Mouse (Mus musculus): Measurements from ENCODE around the gene Clic6. TPM values are rescaled to one million over a fixed set of nuclear protein-coding genes. Genes with fewer than 3 reads are reported as not detected.

Clic6 gene
- polyA plus RNA-seq, 1 experiment from 2014 or later, result 0.59 TPM

DNA sequence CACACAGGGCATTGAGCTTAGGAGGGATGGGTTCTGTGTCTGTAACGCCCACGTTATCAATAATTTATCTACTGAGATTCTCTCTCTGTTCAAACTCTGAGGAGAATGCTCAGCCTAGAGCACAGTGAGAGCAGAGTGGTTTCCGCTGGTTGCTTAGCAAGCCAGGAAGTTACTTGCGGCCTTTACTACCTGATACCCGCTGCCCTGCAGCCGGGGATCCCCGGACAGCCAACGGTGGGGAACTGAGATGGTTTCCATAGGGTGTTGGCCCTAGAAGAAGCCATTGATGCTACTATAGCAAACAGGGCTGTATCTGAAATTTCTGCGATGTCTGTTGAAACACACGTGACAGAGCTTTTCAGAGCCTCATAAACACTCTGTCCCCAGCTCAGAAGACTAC is 90.3 kb downstream of the Clic6 start:
- Histone ChIP-seq H3K9me3 (replicated peaks; ENCODE audit: control insufficient read depth, low read length) (no peaks in the 10 kb centered on the region), H3K27ac (ENCODE audit: low read depth, low read length) (no peak overlapping the region), H3K4me1 (ENCODE audit: control insufficient read depth, insufficient read depth, low read length) (no peaks in the 10 kb centered on the region), H3K27me3 (ENCODE audit: control insufficient read depth, insufficient read depth, low read length) (peaks cover 2% of the 10 kb centered on the region; the same call in 1 of the 2 replicates), H3K9ac (ENCODE audit: low read depth, low read length) (no peak overlapping the region), H3K4me3 (ENCODE audit: low read depth, low read length) (no peak overlapping the region), H3K4me2 (no peak overlapping the region), H3K36me3 (ENCODE audit: control insufficient read depth, insufficient read depth, low read length) (no peaks in the 10 kb centered on the region)
- no peak for ATAC-seq (replicated peaks; ENCODE audit: insufficient number of reproducible peaks, low FRiP score, low TSS enrichment)
- WGBS (ENCODE audit: insufficient replicate concordance), result 73% methylated on average over 10 of the region's 10 CpGs

DNA sequence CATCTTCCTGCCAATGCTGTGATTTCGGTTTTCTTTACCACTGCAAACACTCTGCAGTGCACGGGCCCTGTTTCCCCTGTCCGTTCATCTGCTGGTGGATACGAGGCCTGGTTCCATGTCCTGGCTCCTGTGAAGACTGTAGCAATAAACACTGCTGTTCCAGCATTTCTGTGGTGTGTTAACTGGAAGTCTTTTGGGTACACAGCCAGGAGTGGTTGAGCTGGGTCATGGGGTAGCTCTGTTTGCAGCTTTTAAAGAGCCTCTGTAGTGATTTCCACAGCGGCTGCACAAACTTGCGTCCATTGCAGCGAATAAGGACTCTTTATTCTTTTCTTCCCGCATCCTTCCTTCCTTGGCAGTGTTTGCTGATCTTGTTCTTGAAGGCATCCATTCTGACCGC is 91.8 kb downstream of the Clic6 start:
- H3K9me3 ChIP-seq (replicated peaks; ENCODE audit: control insufficient read depth, low read length), result no peaks in the 10 kb centered on the region
- H3K4me1 ChIP-seq (ENCODE audit: control insufficient read depth, insufficient read depth, low read length), result no peaks in the 10 kb centered on the region
- peaks cover 7% of the 10 kb centered on the region for H3K27me3 ChIP-seq (ENCODE audit: control insufficient read depth, insufficient read depth, low read length)
- H3K4me2 ChIP-seq, result no peak overlapping the region
- H3K36me3 ChIP-seq (ENCODE audit: control insufficient read depth, insufficient read depth, low read length), result no peaks in the 10 kb centered on the region
- ATAC-seq (replicated peaks; ENCODE audit: insufficient number of reproducible peaks, low FRiP score, low TSS enrichment), result no peak
- H3K27ac ChIP-seq (ENCODE audit: low read depth, low read length), result no peak overlapping the region
- 81% methylated on average over 9 of the region's 9 CpGs for WGBS (ENCODE audit: insufficient replicate concordance)
- H3K9ac ChIP-seq (ENCODE audit: low read depth, low read length), result no peak overlapping the region
- no peak overlapping the region for H3K4me3 ChIP-seq (ENCODE audit: low read depth, low read length)

DNA sequence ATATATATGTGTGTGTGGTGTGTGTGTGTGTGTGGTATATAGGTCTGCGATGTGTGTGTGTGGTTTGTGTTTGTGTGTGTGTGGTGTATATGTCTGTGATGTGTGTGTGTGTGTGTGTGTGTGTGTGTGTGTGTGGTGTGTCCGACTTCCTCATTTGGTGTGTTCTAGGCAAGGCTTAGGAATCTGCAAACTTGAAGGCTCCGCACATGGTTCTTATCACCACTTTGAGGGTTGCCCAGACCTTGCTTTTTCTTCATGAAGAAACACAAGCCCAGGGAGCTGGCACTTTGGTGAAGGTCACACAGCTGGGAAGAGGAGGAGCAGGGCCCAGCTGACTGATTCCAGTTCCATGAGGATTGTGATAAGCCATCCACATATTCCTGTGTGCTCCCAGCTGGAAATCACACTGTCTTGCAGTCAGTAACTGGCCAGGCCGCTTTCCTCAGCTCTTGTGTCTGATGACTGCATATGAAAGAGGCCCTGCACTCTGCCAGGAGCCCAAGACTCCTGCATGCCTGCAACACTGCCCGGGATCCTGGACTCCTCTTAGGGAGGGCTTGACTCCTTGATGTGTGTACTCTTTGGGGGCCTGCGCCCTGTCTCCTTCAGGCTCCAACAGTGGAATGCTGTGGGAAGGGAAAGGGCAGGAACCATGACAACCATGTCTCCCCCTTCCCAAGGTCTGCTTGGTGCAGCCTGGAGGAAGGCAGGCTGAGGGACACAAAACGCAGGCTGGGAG is 93.5 kb downstream of the Clic6 start:
- Histone ChIP-seq H3K4me3 (ENCODE audit: low read depth, low read length) (no peak overlapping the region), H3K9me3 (replicated peaks; ENCODE audit: control insufficient read depth, low read length) (no peaks in the 10 kb centered on the region), H3K27me3 (ENCODE audit: control insufficient read depth, insufficient read depth, low read length) (peaks cover 7% of the 10 kb centered on the region), H3K27ac (ENCODE audit: low read depth, low read length) (no peak overlapping the region), H3K9ac (ENCODE audit: low read depth, low read length) (no peak overlapping the region), H3K36me3 (ENCODE audit: control insufficient read depth, insufficient read depth, low read length) (no peaks in the 10 kb centered on the region), H3K4me1 (ENCODE audit: control insufficient read depth, insufficient read depth, low read length) (no peaks in the 10 kb centered on the region), H3K4me2 (no peak overlapping the region)
- no peak for ATAC-seq (replicated peaks; ENCODE audit: insufficient number of reproducible peaks, low FRiP score, low TSS enrichment)
- WGBS (ENCODE audit: insufficient replicate concordance), result 58% methylated on average over 7 of the region's 7 CpGs

DNA sequence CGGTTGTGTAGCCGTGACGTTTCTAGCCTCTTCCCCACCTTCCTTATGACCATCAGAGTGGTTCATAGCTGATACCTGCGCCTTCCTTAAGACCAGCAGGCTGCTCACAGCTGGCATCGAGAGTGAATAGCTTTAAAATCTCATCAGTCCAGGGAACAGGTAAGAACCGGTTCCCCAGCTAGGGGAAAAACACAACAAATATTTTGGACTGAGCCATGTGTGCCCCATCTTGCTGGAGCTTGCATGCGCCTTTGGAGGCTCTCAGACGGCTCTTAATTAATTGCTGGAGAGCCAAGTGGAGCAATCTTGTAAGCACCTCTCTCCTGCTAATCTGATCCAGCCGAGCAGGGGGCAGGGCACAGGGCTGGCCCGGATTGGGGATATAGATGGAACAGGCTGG is 95.4 kb downstream of the Clic6 start:
- H3K4me2 ChIP-seq, result no peak overlapping the region
- no peaks in the 10 kb centered on the region for H3K4me1 ChIP-seq (ENCODE audit: control insufficient read depth, insufficient read depth, low read length)
- no peak for ATAC-seq (replicated peaks; ENCODE audit: insufficient number of reproducible peaks, low FRiP score, low TSS enrichment)
- H3K4me3 ChIP-seq (ENCODE audit: low read depth, low read length), result no peak overlapping the region
- H3K9me3 ChIP-seq (replicated peaks; ENCODE audit: control insufficient read depth, low read length), result no peaks in the 10 kb centered on the region
- no peak overlapping the region for H3K27ac ChIP-seq (ENCODE audit: low read depth, low read length)
- no peak overlapping the region for H3K9ac ChIP-seq (ENCODE audit: low read depth, low read length)
- WGBS (ENCODE audit: insufficient replicate concordance), result 72% methylated on average over 10 of the region's 10 CpGs
- H3K36me3 ChIP-seq (ENCODE audit: control insufficient read depth, insufficient read depth, low read length), result no peaks in the 10 kb centered on the region
- peaks cover 4% of the 10 kb centered on the region for H3K27me3 ChIP-seq (ENCODE audit: control insufficient read depth, insufficient read depth, low read length)

DNA sequence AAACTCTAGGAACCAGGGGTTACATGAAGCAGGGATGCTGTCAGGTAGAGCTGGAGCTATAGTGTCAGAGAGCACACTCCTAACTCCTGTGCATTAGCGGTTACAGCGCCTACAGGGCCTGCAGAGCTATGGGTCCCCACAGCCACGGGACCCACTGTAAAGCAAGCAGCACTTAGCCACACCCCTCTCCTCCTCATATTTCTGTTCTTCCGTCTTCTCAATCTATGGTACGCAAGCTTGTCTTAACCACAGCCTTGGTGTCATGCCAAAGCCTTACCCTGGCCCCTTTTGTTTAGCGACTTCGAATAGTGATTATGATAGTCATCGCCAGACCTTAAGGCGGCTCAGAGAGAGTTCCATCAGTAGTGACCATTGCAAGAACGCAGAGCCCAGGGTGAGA is 96.2 kb downstream of the Clic6 start:
- H3K4me2 ChIP-seq, result no peak overlapping the region
- H3K4me3 ChIP-seq (ENCODE audit: low read depth, low read length), result no peak overlapping the region
- ATAC-seq (replicated peaks; ENCODE audit: insufficient number of reproducible peaks, low FRiP score, low TSS enrichment), result no peak
- no peaks in the 10 kb centered on the region for H3K4me1 ChIP-seq (ENCODE audit: control insufficient read depth, insufficient read depth, low read length)
- H3K9ac ChIP-seq (ENCODE audit: low read depth, low read length), result no peak overlapping the region
- no peaks in the 10 kb centered on the region for H3K36me3 ChIP-seq (ENCODE audit: control insufficient read depth, insufficient read depth, low read length)
- H3K27me3 ChIP-seq (ENCODE audit: control insufficient read depth, insufficient read depth, low read length), result peaks cover 4% of the 10 kb centered on the region
- 76% methylated on average over 10 of the region's 10 CpGs for WGBS (ENCODE audit: insufficient replicate concordance)
- no peak overlapping the region for H3K27ac ChIP-seq (ENCODE audit: low read depth, low read length)
- H3K9me3 ChIP-seq (replicated peaks; ENCODE audit: control insufficient read depth, low read length), result no peaks in the 10 kb centered on the region

DNA sequence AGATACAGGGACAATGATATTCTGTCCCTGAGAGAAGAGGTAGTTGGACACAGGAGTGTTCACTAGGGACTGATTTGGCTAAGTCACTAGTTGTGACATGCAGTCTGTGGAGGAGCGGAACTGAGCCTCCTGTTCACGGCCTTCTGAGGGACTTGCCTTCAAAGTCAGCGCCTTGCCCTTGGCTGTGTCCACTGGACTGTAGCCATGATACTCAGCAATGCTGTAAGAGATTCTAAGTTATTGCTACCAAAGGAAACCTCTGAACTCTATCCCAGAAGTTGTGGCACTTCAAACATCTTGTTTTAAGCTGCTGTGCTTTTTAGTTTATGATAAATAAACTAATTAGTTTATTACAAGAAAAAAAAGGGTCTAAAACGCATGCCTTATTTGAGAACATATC is 102.3 kb downstream of the Clic6 start:
- no peak for ATAC-seq (replicated peaks; ENCODE audit: insufficient number of reproducible peaks, low FRiP score, low TSS enrichment)
- Histone ChIP-seq H3K4me1 (ENCODE audit: control insufficient read depth, insufficient read depth, low read length) (no peaks in the 10 kb centered on the region), H3K9ac (ENCODE audit: low read depth, low read length) (no peak overlapping the region), H3K27me3 (ENCODE audit: control insufficient read depth, insufficient read depth, low read length) (no peaks in the 10 kb centered on the region), H3K4me2 (no peak overlapping the region), H3K9me3 (replicated peaks; ENCODE audit: control insufficient read depth, low read length) (no peaks in the 10 kb centered on the region), H3K27ac (ENCODE audit: low read depth, low read length) (no peak overlapping the region), H3K36me3 (ENCODE audit: control insufficient read depth, insufficient read depth, low read length) (no peaks in the 10 kb centered on the region), H3K4me3 (ENCODE audit: low read depth, low read length) (no peak overlapping the region)
- 86% methylated on average over 4 of the region's 4 CpGs for WGBS (ENCODE audit: insufficient replicate concordance)

Other genes starting within 250 kb of the Clic6 start
- 1.8 and 1.9 TPM in 2 replicates for gene Kcne2, start 193.3 kb upstream of the Clic6 start, polyA plus RNA-seq (2014; fragmentation: Nextera tagmentation; extraction: Ambion mirVana)
- gene Smim11, start 184.4 kb upstream of the Clic6 start, polyA plus RNA-seq (2014; fragmentation: Nextera tagmentation; extraction: Ambion mirVana), result 117 and 119 TPM in 2 replicates
- gene Fam243, start 164.3 kb upstream of the Clic6 start, polyA plus RNA-seq (2014; fragmentation: Nextera tagmentation; extraction: Ambion mirVana), result not detected in 2 replicates
- 64.5 TPM in 2 replicates for gene Kcne1, start 126.3 kb upstream of the Clic6 start, polyA plus RNA-seq (2014; fragmentation: Nextera tagmentation; extraction: Ambion mirVana)
- gene Rcan1, start 14.9 kb upstream of the Clic6 start, polyA plus RNA-seq (2014; fragmentation: Nextera tagmentation; extraction: Ambion mirVana), result 103 and 150 TPM in 2 replicates